Mouse (Mus musculus) MEL (cell line): ENCODE measurements around the gene Olfr1344.
"Not testable (repeated sequence)": the region's sequence is repeated elsewhere in the genome, so short reads cannot be mapped to it uniquely, and the experiment has no call there.

ENCODE experiments used
- BHLHE40 ChIP-seq: IDR thresholded peaks from 2 replicates; pipeline ENCODE4 v1.6.1; 2012; ENCODE audit warnings: low read depth, mild to moderate bottlenecking, inconsistent platforms, low read length, improper control_type of control experiment, borderline replicate concordance
- CTCF ChIP-seq, 3 experiments: IDR thresholded peaks in 2 of 3; conservative IDR thresholded peaks in 1 of 3; 2 replicates each; pipeline ENCODE4 v1.5.1; 2011 to 2012; ENCODE audit warnings: low read length in 3 of 3, low read depth in 2 of 3, mild to moderate bottlenecking in 2 of 3, improper control_type of control experiment in 1 of 3, inconsistent platforms in 1 of 3, mixed read lengths in 1 of 3, moderate library complexity in 1 of 3; ENCODE audit not compliant: control insufficient read depth in 1 of 3, insufficient read depth in 1 of 3, poor library complexity in 1 of 3, severe bottlenecking in 1 of 3
- EP300 ChIP-seq, 2 experiments: IDR thresholded peaks; 2 replicates each; pipeline ENCODE4 v1.6.1; 2011; ENCODE audit warnings: improper control_type of control experiment in 2 of 2, low read length in 2 of 2, low read depth in 1 of 2, mild to moderate bottlenecking in 1 of 2
- KAT2A ChIP-seq: conservative IDR thresholded peaks from 2 replicates; pipeline ENCODE4 v1.6.1; 2012; ENCODE audit warnings: low read depth, low read length, improper control_type of control experiment, inconsistent platforms
- MXI1 ChIP-seq: IDR thresholded peaks from 2 replicates; pipeline ENCODE4 v1.6.1; 2011; ENCODE audit warnings: mild to moderate bottlenecking, low read depth, low read length, improper control_type of control experiment
- NELFE ChIP-seq: IDR thresholded peaks from 2 replicates; pipeline ENCODE4 v1.6.1; 2011; ENCODE audit warnings: low read depth, low read length, improper control_type of control experiment
- POLR2A ChIP-seq, 2 experiments: IDR thresholded peaks; 2 replicates each; pipeline ENCODE4 v1.6.1; 2011 to 2012; ENCODE audit warnings: low read length in 2 of 2, mild to moderate bottlenecking in 2 of 2, control low read depth in 1 of 2, improper control_type of control experiment in 1 of 2, low read depth in 1 of 2, moderate library complexity in 1 of 2; ENCODE audit not compliant: control insufficient read depth in 1 of 2, insufficient read depth in 1 of 2, poor library complexity in 1 of 2
- POLR2AphosphoS5 ChIP-seq: IDR thresholded peaks from 2 replicates; pipeline ENCODE4 v1.6.1; 2012; ENCODE audit warnings: low read depth, borderline replicate concordance, mild to moderate bottlenecking, inconsistent platforms, low read length, moderate library complexity, mixed read lengths
- TBP ChIP-seq: IDR thresholded peaks from 2 replicates; pipeline ENCODE4 v1.8.0; 2011; ENCODE audit warnings: low read depth, low read length, improper control_type of control experiment
- TCF12 ChIP-seq: IDR thresholded peaks from 2 replicates; pipeline ENCODE4 v1.6.1; 2014; ENCODE audit warnings: low read depth, mild to moderate bottlenecking, inconsistent platforms, low read length, improper control_type of control experiment, moderate library complexity
- ZKSCAN1 ChIP-seq: IDR thresholded peaks from 2 replicates; pipeline ENCODE4 v1.6.1; 2012; ENCODE audit warnings: low read depth, mild to moderate bottlenecking, inconsistent platforms, low read length, improper control_type of control experiment, moderate library complexity
- ZNF384 ChIP-seq: IDR thresholded peaks from 2 replicates; pipeline ENCODE4 v1.6.1; 2012; ENCODE audit warnings: low read depth, mild to moderate bottlenecking, inconsistent platforms, low read length, improper control_type of control experiment

DNA sequence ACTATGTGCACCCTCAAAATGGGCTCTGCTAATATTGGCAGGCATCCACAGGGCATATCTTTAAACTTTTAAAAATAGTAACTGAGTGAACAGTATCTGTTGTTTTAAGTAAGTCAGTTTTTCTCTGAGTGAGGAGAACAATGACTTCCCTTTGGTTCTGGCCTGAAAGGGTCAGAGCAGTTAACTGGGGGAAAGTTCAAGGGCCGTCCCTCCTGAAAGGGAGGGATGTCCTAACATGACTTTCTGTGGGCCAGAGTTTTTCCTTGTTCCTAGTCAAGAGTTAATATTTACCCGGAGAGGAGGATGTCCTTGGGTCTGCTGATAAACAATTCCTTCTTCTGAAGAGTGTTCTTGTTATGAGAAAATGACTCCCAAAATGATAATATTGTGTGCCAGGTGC lies 39.1 kb downstream of the Olfr1344 start:
- TF ChIP-seq MXI1; NELFE; ZKSCAN1; TCF12; BHLHE40; EP300 (IDR thresholded peaks at IDR 0.05; ENCODE audit: low read depth in 1 of 2, low read length in 2 of 2); POLR2A (IDR thresholded peaks at IDR 0.05; ENCODE audit: control insufficient read depth in 1 of 2, insufficient read depth in 1 of 2, low read depth in 1 of 2, low read length in 2 of 2, poor library complexity in 1 of 2); TBP; KAT2A; CTCF (IDR thresholded peaks at IDR 0.05 in 2 of 3, conservative IDR thresholded peaks at IDR 0.05 in 1 of 3; ENCODE audit: control insufficient read depth in 1 of 3, insufficient read depth in 1 of 3, low read depth in 2 of 3, low read length in 3 of 3, poor library complexity in 1 of 3, severe bottlenecking in 1 of 3); POLR2AphosphoS5; ZNF384: not testable (repeated sequence)
